Comparison of ENCODE assay signal across 16 mouse cellular contexts in the genomic region with DNA sequence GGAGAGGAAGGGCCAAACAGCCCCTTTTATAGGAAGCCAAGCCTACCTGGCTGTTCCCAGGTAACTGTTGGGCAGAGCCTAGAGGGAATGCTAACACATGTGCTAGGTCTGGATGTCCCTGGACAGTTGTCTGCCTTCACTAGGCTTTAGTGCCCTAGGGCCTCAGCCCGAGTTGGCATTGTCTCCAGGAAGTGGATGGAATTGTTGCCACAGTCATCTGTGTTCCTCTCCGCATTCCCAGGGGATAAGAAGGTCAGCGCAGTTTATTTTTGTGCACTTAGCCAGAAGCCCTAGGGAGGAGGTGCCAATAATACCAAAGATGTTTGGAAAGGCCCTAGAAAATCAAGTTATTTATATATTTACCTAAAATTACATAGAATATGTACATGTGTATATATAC.
DNase-seq lines count a peak whose midpoint lies in the region; ATAC-seq and TF ChIP-seq lines count a peak whose summit lies in the region.
"Had no signal": no experiment of that assay in that cellular context is flagged by ENCODE, and none has a peak within 500 bp of the region (broad histone marks: within the 10 kb centered on the region; RNA-seq: fewer than 3 reads in every experiment).

No protein-coding gene starts in this region.

- WGBS in kidney, adult 2 months = 58% methylated on average over 3 of the region's 3 CpGs
- WGBS in heart, embryonic 16.5 days = 40% methylated on average over 3 of the region's 3 CpGs
- WGBS in forebrain, embryonic 12.5 days = 81% methylated on average over 3 of the region's 3 CpGs

- peak; percentile 42; the same call in 1 of the 2 replicates for ATAC-seq in heart, embryonic 16.5 days (replicated peaks; ENCODE audit: extremely low read depth, insufficient read depth, low FRiP score)
- ATAC-seq in forebrain, embryonic 12.5 days (ENCODE audit: low FRiP score) = no peak
- ATAC-seq: forebrain, embryonic 16.5 days had no signal

- H3K36me3 ChIP-seq in kidney, adult 2 months (ENCODE audit: control insufficient read depth, insufficient read depth, low read length) = no peaks in the 10 kb centered on the region
- no peaks in the 10 kb centered on the region; the same call in 1 of the 2 replicates for H3K36me3 ChIP-seq in heart, embryonic 16.5 days (ENCODE audit: control insufficient read depth, insufficient read depth)
- 0 out of 2 replicates have a peak, but pooled peaks cover 2% of the 10 kb centered on the region for H3K36me3 ChIP-seq in forebrain, embryonic 12.5 days (replicated peaks)
- H3K36me3 ChIP-seq: liver, embryonic 13.5 days had no signal

- H3K4me2 ChIP-seq in heart, embryonic 16.5 days (ENCODE audit: low read depth, low read length) = no peak overlapping the region
- no peak overlapping the region for H3K4me2 ChIP-seq in forebrain, embryonic 12.5 days
- H3K4me2 ChIP-seq: hindbrain, embryonic 14.5 days; liver, embryonic 13.5 days had no signal

- no peak overlapping the region for H3K9ac ChIP-seq in heart, embryonic 16.5 days (ENCODE audit: low read length)
- no peak overlapping the region for H3K9ac ChIP-seq in forebrain, embryonic 12.5 days
- H3K9ac ChIP-seq: hindbrain, embryonic 14.5 days; liver, embryonic 13.5 days had no signal

- TF ChIP-seq CTCF in kidney, adult 2 months (conservative IDR thresholded peaks at IDR 0.05; ENCODE audit: insufficient read depth, insufficient read length, low read depth, low read length) = no peak

- TF ChIP-seq POLR2A in kidney, adult 2 months (IDR thresholded peaks at IDR 0.05; ENCODE audit: low read depth, low read length) = no peak

- peak; percentile 32 for DNase-seq in kidney, adult 2 months
- no peak for DNase-seq in kidney, postnatal 36 days
- peak; percentile 92 for DNase-seq in adipocyte (ENCODE audit: low spot score)
- DNase-seq in adrenal gland, postnatal 25 days = peak; percentile 29
- DNase-seq in layer of hippocampus, adult 18-20 months (ENCODE audit: low spot score in 2 of 2) = no peak
- DNase-seq: gastrocnemius, postnatal 10 days; kidney, adult 18-20 months; liver, embryonic 13.5 days; retina, postnatal 1 day; spleen, adult 18-20 months; thymus, postnatal 25 days had no signal

- no peaks in the 10 kb centered on the region for H3K9me3 ChIP-seq in heart, embryonic 16.5 days (replicated peaks; ENCODE audit: control insufficient read depth, low read length)
- no peaks in the 10 kb centered on the region for H3K9me3 ChIP-seq in forebrain, embryonic 12.5 days
- H3K9me3 ChIP-seq: liver, embryonic 13.5 days; megakaryocyte, embryonic 14.5 days had no signal

- no peak overlapping the region for H3K27ac ChIP-seq in kidney, adult 2 months (ENCODE audit: insufficient read depth, low read depth, low read length)
- H3K27ac ChIP-seq in heart, embryonic 16.5 days (ENCODE audit: low read length) = peak overlapping the region; percentile 85
- H3K27ac ChIP-seq in forebrain, embryonic 12.5 days = no peak overlapping the region
- H3K27ac ChIP-seq: hindbrain, embryonic 14.5 days; liver, embryonic 13.5 days had no signal

- no peak overlapping the region for H3K4me3 ChIP-seq in kidney, adult 2 months (ENCODE audit: insufficient read depth, low read depth, low read length)
- H3K4me3 ChIP-seq in heart, embryonic 16.5 days (ENCODE audit: low read length) = no peak overlapping the region
- no peak overlapping the region for H3K4me3 ChIP-seq in forebrain, embryonic 12.5 days (replicated peaks)
- H3K4me3 ChIP-seq: liver, embryonic 13.5 days; megakaryocyte, embryonic 14.5 days had no signal

- H3K4me1 ChIP-seq in kidney, adult 2 months (ENCODE audit: control insufficient read depth, insufficient read depth, low read length) = no peaks in the 10 kb centered on the region
- H3K4me1 ChIP-seq in heart, embryonic 16.5 days (ENCODE audit: control insufficient read depth, insufficient read depth, low read length) = peaks cover 26% of the 10 kb centered on the region
- 0 out of 2 replicates have a peak, but pooled peaks cover 4% of the 10 kb centered on the region for H3K4me1 ChIP-seq in forebrain, embryonic 12.5 days

- H3K27me3 ChIP-seq in kidney, adult 2 months (replicated peaks; ENCODE audit: control insufficient read depth, insufficient read depth, low read length) = no peaks in the 10 kb centered on the region
- no peaks in the 10 kb centered on the region for H3K27me3 ChIP-seq in heart, embryonic 16.5 days (ENCODE audit: control insufficient read depth, insufficient read depth, low read length)
- H3K27me3 ChIP-seq in forebrain, embryonic 12.5 days = no peaks in the 10 kb centered on the region
- H3K27me3 ChIP-seq: liver, embryonic 13.5 days had no signal

Comparison
In these comparisons a context has a peak if more than half of its experiments do, and no peak if none do; other contexts are left out.
1. DNase-seq: peak in kidney, adult 2 months (single experiment), adipocyte (single experiment) and adrenal gland, postnatal 25 days (single experiment); none in kidney, postnatal 36 days (0 of 2) and layer of hippocampus, adult 18-20 months (0 of 2).